Mouse (Mus musculus) forebrain, embryonic 16.5 days (tissue): ENCODE data around the gene Dlx5. TPM values are rescaled to one million over a fixed set of nuclear protein-coding genes. Genes with fewer than 3 reads are reported as not detected.

Experiments
- ATAC-seq: fragments of 200-750 bp; cut with Nextera tagmentation; 2 replicates; pipeline ENCODE4 v1.8.0; 2017; ENCODE audit warnings: mild to moderate bottlenecking, moderate library complexity
- H3K27ac ChIP-seq: fragments of 300-500 bp; sonication (generic); 2 replicates; pipeline ENCODE4 v1.5.1; 2014; ENCODE audit warnings: low read length, control low read depth
- H3K27me3 ChIP-seq: fragments of 300-500 bp; sonication (generic); replicated peaks from 2 replicates; pipeline ENCODE4 v1.6.1; 2014; ENCODE audit warnings: low read length; ENCODE audit not compliant: control insufficient read depth, insufficient read depth
- H3K36me3 ChIP-seq: fragments of 300-500 bp; sonication (generic); 2 replicates; pipeline ENCODE4 v1.6.1; 2014; ENCODE audit not compliant: control insufficient read depth, insufficient read depth
- H3K4me1 ChIP-seq: fragments of 300-500 bp; sonication (generic); replicated peaks from 2 replicates; pipeline ENCODE4 v1.6.1; 2014; ENCODE audit warnings: low read length; ENCODE audit not compliant: control insufficient read depth, insufficient read depth
- H3K4me2 ChIP-seq: fragments of 300-500 bp; sonication (generic); 2 replicates; pipeline ENCODE4 v1.6.1; 2014; ENCODE audit warnings: mild to moderate bottlenecking, low read length, control low read depth
- H3K4me3 ChIP-seq: fragments of 300-500 bp; sonication (generic); replicated peaks from 2 replicates; pipeline ENCODE4 v1.5.1; 2014; ENCODE audit warnings: mild to moderate bottlenecking, low read length, control low read depth
- H3K9ac ChIP-seq: fragments of 300-500 bp; sonication (generic); replicated peaks from 2 replicates; pipeline ENCODE4 v1.6.1; 2014; ENCODE audit warnings: low read depth, low read length, control low read depth
- H3K9me3 ChIP-seq: fragments of 300-500 bp; sonication (generic); 2 replicates; pipeline ENCODE4 v1.6.1; 2016; ENCODE audit warnings: low read length; ENCODE audit not compliant: control insufficient read depth
- WGBS: fragments of 180-500 bp; shearing (Covaris S2); extraction: QIAGEN DNeasy Blood & Tissue Kit; methylation state at CpG from one replicate; pipeline ENCODE4 v1.1.7; 2014; 5-methylcytosine and 5-hydroxymethylcytosine counted together
- polyA plus RNA-seq: library from polyadenylated mRNA; unstranded; fragments of >200 nt; fragmentation: Nextera tagmentation; extraction: Ambion mirVana; gene quantifications from 2 replicates; pipeline ENCODE4 v1.2.1, GENCODE M21; 2015

Gene Dlx5
- polyA plus RNA-seq, 1 experiment from 2014 or later = 75.7 TPM

DNA sequence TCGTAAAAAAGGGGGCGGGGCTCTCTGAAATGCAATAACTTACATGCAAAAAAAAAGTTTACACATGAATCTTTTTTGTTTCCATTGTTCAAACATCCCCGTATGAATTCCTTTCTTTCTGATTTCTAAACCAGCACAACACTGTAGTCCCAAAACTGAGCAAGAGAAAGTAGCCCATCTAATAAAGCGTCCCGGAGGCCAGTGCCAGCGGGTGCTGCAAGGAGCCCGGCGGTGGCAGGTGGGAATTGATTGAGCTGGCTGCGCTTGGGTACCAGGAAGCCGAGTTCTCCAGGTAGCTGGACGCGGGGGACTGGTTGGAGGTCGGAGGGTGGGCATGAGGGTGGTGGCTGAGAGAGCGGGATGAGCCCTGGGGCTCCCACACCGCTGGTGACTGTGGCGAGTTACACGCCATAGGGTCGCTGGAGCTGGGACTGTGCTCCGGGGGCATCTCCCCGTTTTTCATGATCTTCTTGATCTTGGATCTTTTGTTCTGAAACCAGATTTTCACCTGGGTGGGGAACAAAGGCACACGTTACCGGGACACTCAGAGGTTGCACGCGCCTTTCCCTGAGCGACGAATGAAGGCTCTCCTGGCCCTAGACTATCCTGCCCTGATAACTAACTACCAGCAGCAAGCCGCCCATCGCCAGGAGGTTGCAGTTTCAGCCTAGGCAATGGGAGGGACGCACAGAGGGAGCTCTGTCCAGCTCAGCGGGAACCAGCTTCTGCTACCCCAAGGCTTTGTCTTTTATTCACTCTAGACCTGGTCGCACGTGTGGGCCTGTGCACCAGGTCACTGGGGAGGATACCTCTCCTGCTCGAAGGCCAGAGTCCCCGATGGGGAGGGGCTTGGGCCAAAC, 3.7 kb downstream of the Dlx5 start:
- no peaks in the 10 kb centered on the region for H3K36me3 ChIP-seq
- peaks cover 24% of the 10 kb centered on the region for H3K4me1 ChIP-seq
- H3K27ac ChIP-seq = peak overlapping the region; percentile 65
- no peak for ATAC-seq
- 4% methylated on average over 34 of the region's 34 CpGs for WGBS
- H3K27me3 ChIP-seq = peaks cover 31% of the 10 kb centered on the region
- peak overlapping the region; percentile 88 for H3K9ac ChIP-seq
- no peaks in the 10 kb centered on the region for H3K9me3 ChIP-seq
- H3K4me3 ChIP-seq = peak overlapping the region; percentile 74
- peak overlapping the region; percentile 48 for H3K4me2 ChIP-seq

- 0 out of 2 replicates have a peak overlapping the region, but pooled peaks have one; percentile 35 for H3K9ac ChIP-seq
- H3K4me3 ChIP-seq = peak overlapping the region; percentile 74
- peak overlapping the region; percentile 94 for H3K27ac ChIP-seq
Observed at GRCm38 (mm10) chr6:6877346-6877910, 4.5 kb downstream of the Dlx5 start.

DNA sequence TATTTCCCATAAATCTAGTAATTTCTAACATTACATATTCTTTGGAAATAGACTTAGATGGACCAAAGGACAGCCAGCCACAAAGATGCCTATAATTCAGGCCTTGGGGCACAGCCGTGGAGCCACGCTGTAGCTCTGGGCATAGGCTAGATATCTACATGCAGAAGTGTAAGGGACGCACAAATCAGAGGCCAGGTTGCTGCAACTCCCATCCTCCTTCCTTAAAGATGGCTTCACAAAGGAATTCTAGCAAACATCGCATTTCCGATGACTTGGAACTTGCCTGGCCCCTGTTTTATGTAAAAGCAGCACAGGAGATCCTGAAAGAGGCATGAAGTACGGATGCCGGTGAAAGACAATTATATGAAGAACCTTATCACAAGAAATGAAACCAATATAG, 5.2 kb downstream of the Dlx5 start:
- peak overlapping the region; percentile 74 for H3K4me3 ChIP-seq
- ATAC-seq = no peak
- H3K9me3 ChIP-seq = no peaks in the 10 kb centered on the region
- WGBS = 16% methylated on average over 7 of the region's 7 CpGs
- H3K4me2 ChIP-seq = peak overlapping the region; percentile 48
- peaks cover 39% of the 10 kb centered on the region for H3K27me3 ChIP-seq
- peak overlapping the region; percentile 94 for H3K27ac ChIP-seq
- H3K4me1 ChIP-seq = peaks cover 22% of the 10 kb centered on the region
- peak overlapping the region; percentile 65 for H3K9ac ChIP-seq
- no peaks in the 10 kb centered on the region for H3K36me3 ChIP-seq

More at GRCm38 (mm10) chr6:6877346-6877910, 4.5 kb downstream of the Dlx5 start:
- peak overlapping the region; percentile 48 for H3K4me2 ChIP-seq
- H3K36me3 ChIP-seq = no peaks in the 10 kb centered on the region
- peaks cover 33% of the 10 kb centered on the region for H3K27me3 ChIP-seq
- H3K9me3 ChIP-seq = no peaks in the 10 kb centered on the region
- 14% methylated on average over 5 of the region's 5 CpGs for WGBS
- ATAC-seq = no peak
- peaks cover 24% of the 10 kb centered on the region for H3K4me1 ChIP-seq

DNA sequence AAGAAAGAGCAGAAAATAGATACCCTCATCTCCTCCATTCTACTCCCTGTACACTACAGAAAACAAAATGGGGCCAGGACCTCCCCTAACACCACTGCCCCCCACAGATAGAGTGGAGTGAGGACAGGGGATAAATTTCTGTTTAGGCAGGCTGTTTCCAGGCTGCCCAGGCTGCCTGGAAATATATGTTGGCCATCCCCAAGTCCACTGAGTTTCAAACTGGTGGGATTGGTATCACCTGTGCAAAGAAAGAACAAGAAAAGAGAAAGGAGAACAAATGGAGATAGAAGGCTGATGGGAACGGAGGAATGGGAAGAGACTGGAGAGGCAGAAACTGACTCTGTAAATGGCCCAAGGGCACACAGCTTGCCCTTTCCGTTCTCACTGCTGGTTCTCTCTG, 5.7 kb downstream of the Dlx5 start:
- WGBS = 7% methylated on average over 2 of the region's 2 CpGs
- Histone ChIP-seq H3K27me3 (peaks cover 35% of the 10 kb centered on the region), H3K36me3 (no peaks in the 10 kb centered on the region), H3K4me1 (peaks cover 17% of the 10 kb centered on the region), H3K27ac (peak overlapping the region; percentile 94), H3K4me3 (peak overlapping the region; percentile 74), H3K9me3 (no peaks in the 10 kb centered on the region), H3K4me2 (peak overlapping the region; percentile 48), H3K9ac (peak overlapping the region; percentile 65)
- no peak for ATAC-seq

GRCm38 (mm10) chr6:6875676-6876075, 6.2 kb downstream of the Dlx5 start:
- ATAC-seq = no peak
- H3K36me3 ChIP-seq = no peaks in the 10 kb centered on the region
- H3K4me3 ChIP-seq = peak overlapping the region; percentile 74
- peak overlapping the region; percentile 48 for H3K4me2 ChIP-seq
- peak overlapping the region; percentile 94 for H3K27ac ChIP-seq
- peaks cover 38% of the 10 kb centered on the region for H3K27me3 ChIP-seq
- H3K9ac ChIP-seq = peak overlapping the region; percentile 65
- H3K4me1 ChIP-seq = peaks cover 12% of the 10 kb centered on the region
- WGBS = under 1% methylated on average over 9 of the region's 9 CpGs
- no peaks in the 10 kb centered on the region for H3K9me3 ChIP-seq

- Histone ChIP-seq H3K9ac (peak overlapping the region; percentile 65), H3K4me3 (peak overlapping the region; percentile 74), H3K36me3 (no peaks in the 10 kb centered on the region), H3K9me3 (no peaks in the 10 kb centered on the region), H3K4me1 (peaks cover 12% of the 10 kb centered on the region), H3K27ac (peak overlapping the region; percentile 94), H3K4me2 (peak overlapping the region; percentile 48), H3K27me3 (peaks cover 43% of the 10 kb centered on the region)
- ATAC-seq = no peak
- under 1% methylated on average over 11 of the region's 11 CpGs for WGBS
Observed at GRCm38 (mm10) chr6:6875136-6875535, 6.7 kb downstream of the Dlx5 start.

- H3K9ac ChIP-seq = peak overlapping the region; percentile 65
- H3K36me3 ChIP-seq = no peaks in the 10 kb centered on the region
- WGBS = under 1% methylated on average over 25 of the region's 25 CpGs
- peak overlapping the region; percentile 94 for H3K27ac ChIP-seq
- peak overlapping the region; percentile 48 for H3K4me2 ChIP-seq
- ATAC-seq = peak; percentile 29
- peak overlapping the region; percentile 74 for H3K4me3 ChIP-seq
- H3K4me1 ChIP-seq = peaks cover 11% of the 10 kb centered on the region
- peaks cover 47% of the 10 kb centered on the region for H3K27me3 ChIP-seq
- H3K9me3 ChIP-seq = no peaks in the 10 kb centered on the region
Observed at GRCm38 (mm10) chr6:6874073-6874771, 7.7 kb downstream of the Dlx5 start.

DNA sequence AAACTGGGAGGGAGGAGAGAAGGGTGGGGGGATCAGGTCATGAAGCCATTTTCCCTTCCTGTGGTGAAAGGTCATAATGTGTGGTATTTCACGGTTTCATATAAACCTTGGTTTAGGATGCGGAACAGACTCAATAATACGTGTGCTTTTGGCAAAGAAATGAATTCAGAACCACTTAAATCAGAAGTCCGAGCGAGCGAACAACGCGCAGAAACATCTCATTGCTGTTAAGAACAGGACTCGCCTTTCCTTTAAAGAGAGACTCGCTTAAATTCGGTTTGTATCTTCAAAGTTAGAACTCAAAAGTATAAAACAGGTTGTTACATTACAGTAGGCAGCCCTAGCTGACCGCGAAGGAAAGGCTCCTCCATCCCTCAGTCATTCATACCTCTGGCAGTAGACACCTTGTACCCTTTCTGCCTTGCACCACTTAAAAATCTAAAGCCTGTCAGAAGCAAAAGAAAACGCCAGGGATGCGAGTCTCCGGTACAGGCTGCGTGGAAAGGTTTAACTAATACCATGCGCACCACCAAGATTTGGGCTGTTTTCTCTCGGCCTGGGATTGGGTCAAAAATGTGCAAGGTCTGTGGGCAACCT, 8.3 kb downstream of the Dlx5 start:
- ATAC-seq = no peak
- Histone ChIP-seq H3K36me3 (no peaks in the 10 kb centered on the region), H3K4me3 (peak overlapping the region; percentile 74), H3K27ac (peak overlapping the region; percentile 94), H3K4me1 (peaks cover 10% of the 10 kb centered on the region), H3K9me3 (no peaks in the 10 kb centered on the region), H3K4me2 (peak overlapping the region; percentile 48), H3K9ac (peak overlapping the region; percentile 65), H3K27me3 (peaks cover 43% of the 10 kb centered on the region)
- WGBS = 1% methylated on average over 19 of the region's 19 CpGs

DNA sequence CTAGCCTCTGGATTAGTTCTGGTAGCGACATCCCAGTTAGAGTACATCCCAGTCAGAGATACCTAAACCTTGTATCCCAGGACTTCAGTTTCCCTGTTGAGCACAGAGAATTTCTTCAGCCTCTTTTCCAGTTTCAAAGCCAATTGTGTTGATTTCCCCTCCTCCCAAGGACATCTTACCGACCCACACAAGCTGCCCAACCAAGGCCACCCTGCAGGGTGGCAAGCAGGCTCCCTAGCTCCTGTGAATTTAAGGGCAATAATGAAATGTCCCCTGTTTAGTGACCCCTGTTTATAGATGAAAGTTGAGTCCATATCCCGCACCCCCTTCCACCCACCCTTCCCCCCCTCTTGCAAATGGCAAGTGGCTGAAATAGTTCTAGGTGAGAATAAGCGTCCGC, 9.0 kb downstream of the Dlx5 start:
- H3K4me1 ChIP-seq = peaks cover 10% of the 10 kb centered on the region
- H3K27me3 ChIP-seq = peaks cover 43% of the 10 kb centered on the region
- H3K27ac ChIP-seq = peak overlapping the region; percentile 94
- peak overlapping the region; percentile 20 for H3K4me3 ChIP-seq
- H3K9me3 ChIP-seq = no peaks in the 10 kb centered on the region
- H3K9ac ChIP-seq = peak overlapping the region; percentile 42
- no peaks in the 10 kb centered on the region for H3K36me3 ChIP-seq
- peak overlapping the region; percentile 48 for H3K4me2 ChIP-seq
- WGBS = 1% methylated on average over 5 of the region's 5 CpGs
- no peak for ATAC-seq
